Mouse (Mus musculus) ES-E14 (cell line): ENCODE measurements at regions not wholly inside any gene's neighbourhood (a gene's known extent, or its start where the extent isn't known, plus 50 kb on each side); places are given as distances from the start of the nearest gene placed in this dataset.

Source experiments
- DNase-seq: peaks from one replicate; pipeline ENCODE4 v3.0.0-alpha.2; 2013; ENCODE audit warnings: low read depth, low spot score
- H3K27ac ChIP-seq: 2 replicates; pipeline ENCODE4 v1.5.1; 2012; ENCODE audit warnings: low read depth, mild to moderate bottlenecking, low read length, moderate library complexity, mixed read lengths; ENCODE audit not compliant: poor library complexity, insufficient read depth, severe bottlenecking
- H3K36me3 ChIP-seq: 2 replicates; pipeline ENCODE4 v1.6.1; 2012; ENCODE audit warnings: mild to moderate bottlenecking, low read length, moderate library complexity, mixed read lengths; ENCODE audit not compliant: control insufficient read depth, poor library complexity, insufficient read depth, severe bottlenecking
- H3K4me1 ChIP-seq, 2 experiments: fragments of 150-350 bp in 1 of 2; sonication (generic) in 1 of 2; 2 replicates each; pipeline ENCODE4 v1.6.1; 2012; ENCODE audit warnings: low read length in 2 of 2, mild to moderate bottlenecking in 1 of 2, mixed read lengths in 1 of 2; ENCODE audit not compliant: control insufficient read depth in 2 of 2, insufficient read depth in 2 of 2, poor library complexity in 1 of 2
- H3K4me3 ChIP-seq, 2 experiments: fragments of 150-350 bp in 1 of 2; sonication (generic) in 1 of 2; 2 replicates each; pipeline ENCODE4 v1.5.1; 2012; ENCODE audit warnings: low read length in 2 of 2, low read depth in 1 of 2, mild to moderate bottlenecking in 1 of 2, mixed read lengths in 1 of 2; ENCODE audit not compliant: insufficient read depth in 1 of 2, poor library complexity in 1 of 2, severe bottlenecking in 1 of 2
- H3K9ac ChIP-seq: 2 replicates; pipeline ENCODE4 v1.6.1; 2012; ENCODE audit warnings: low read depth, mild to moderate bottlenecking, low read length, mixed read lengths; ENCODE audit not compliant: poor library complexity, insufficient read depth, severe bottlenecking
- H3K9me3 ChIP-seq: fragments of 150-350 bp; sonication (generic); 2 replicates; pipeline ENCODE4 v1.6.1; 2012; ENCODE audit warnings: low read depth, mild to moderate bottlenecking, low read length; ENCODE audit not compliant: control insufficient read depth, insufficient read depth
- CHD2 ChIP-seq: IDR thresholded peaks from 2 replicates; pipeline ENCODE4 v1.6.1; 2014; ENCODE audit warnings: mild to moderate bottlenecking, low read depth, low read length, inconsistent platforms
- HCFC1 ChIP-seq: IDR thresholded peaks from 2 replicates; pipeline ENCODE4 v1.6.1; 2012; ENCODE audit warnings: low read length, inconsistent platforms, borderline replicate concordance; ENCODE audit not compliant: insufficient read depth
- MAFK ChIP-seq: IDR thresholded peaks from 2 replicates; pipeline ENCODE4 v1.6.1; 2014; ENCODE audit warnings: mild to moderate bottlenecking, low read depth, low read length, inconsistent platforms; ENCODE audit not compliant: insufficient read depth
- ZC3H11A ChIP-seq: IDR thresholded peaks from 2 replicates; pipeline ENCODE4 v1.6.1; 2012; ENCODE audit warnings: low read depth, mild to moderate bottlenecking, inconsistent platforms, low read length, borderline replicate concordance
- ZNF384 ChIP-seq: IDR thresholded peaks from 2 replicates; pipeline ENCODE4 v1.6.1; 2012; ENCODE audit warnings: low read depth, low read length, inconsistent platforms
- in situ Hi-C, 2 experiments: fragments of 600-800 bp; cut with MboI; formaldehyde crosslinking; loops; one replicate each; pipeline ENCODE4 v1.15.1; 2025; ENCODE audit warnings: low sequenced_read_pairs in 2 of 2, inconsistent platforms in 1 of 2; ENCODE audit not compliant: unreplicated experiment in 2 of 2

DNA sequence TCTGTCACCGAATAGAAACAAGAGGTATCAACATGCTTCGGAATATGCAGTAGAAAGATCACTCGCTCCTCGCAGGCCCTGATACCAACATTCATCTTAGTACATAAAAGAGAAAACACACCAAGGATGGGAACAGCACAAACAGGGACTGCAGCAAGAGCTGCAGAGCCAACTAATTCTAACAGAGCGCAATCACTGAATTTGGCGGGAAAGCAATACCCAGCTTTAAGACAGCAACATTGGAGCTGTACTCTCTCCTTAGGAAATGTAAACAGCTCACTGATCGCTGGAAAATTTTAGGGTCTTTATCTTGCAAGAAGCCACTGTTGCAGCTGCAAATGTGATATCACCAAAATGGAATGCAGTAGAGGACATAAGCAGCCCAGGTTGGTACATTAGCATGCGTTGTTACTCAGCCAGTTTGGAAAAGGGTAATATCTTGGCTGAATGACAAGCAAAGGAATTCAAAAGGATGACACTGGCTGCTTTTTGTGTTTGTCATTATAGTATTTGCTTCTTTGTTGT, 469.3 kb downstream of the Hace1 start:
- in situ Hi-C loops = no loop called here
- Histone ChIP-seq H3K4me1 (no peaks in the 10 kb centered on the region), H3K36me3 (no peaks in the 10 kb centered on the region), H3K9me3 (no peaks in the 10 kb centered on the region), H3K27ac (no peak overlapping the region), H3K4me3 (no peak overlapping the region), H3K9ac (no peak overlapping the region)
- no peak for DNase-seq
- no peak for TF ChIP-seq MAFK
- no peak for TF ChIP-seq CHD2
- no peak for TF ChIP-seq ZC3H11A
- no peak for TF ChIP-seq HCFC1
- no peak for TF ChIP-seq ZNF384

- Histone ChIP-seq H3K27ac (no peak overlapping the region), H3K9ac (no peak overlapping the region), H3K9me3 (no peaks in the 10 kb centered on the region), H3K4me3 (no peak overlapping the region), H3K4me1 (no peaks in the 10 kb centered on the region), H3K36me3 (no peaks in the 10 kb centered on the region)
- in situ Hi-C loops = no loop called here
- no peak for DNase-seq
- TF ChIP-seq CHD2 (no peak), ZNF384 (no peak), ZC3H11A (no peak)
Observed at GRCm38 (mm10) chr10:46047591-46047990, 470.0 kb downstream of the Hace1 start.

DNA sequence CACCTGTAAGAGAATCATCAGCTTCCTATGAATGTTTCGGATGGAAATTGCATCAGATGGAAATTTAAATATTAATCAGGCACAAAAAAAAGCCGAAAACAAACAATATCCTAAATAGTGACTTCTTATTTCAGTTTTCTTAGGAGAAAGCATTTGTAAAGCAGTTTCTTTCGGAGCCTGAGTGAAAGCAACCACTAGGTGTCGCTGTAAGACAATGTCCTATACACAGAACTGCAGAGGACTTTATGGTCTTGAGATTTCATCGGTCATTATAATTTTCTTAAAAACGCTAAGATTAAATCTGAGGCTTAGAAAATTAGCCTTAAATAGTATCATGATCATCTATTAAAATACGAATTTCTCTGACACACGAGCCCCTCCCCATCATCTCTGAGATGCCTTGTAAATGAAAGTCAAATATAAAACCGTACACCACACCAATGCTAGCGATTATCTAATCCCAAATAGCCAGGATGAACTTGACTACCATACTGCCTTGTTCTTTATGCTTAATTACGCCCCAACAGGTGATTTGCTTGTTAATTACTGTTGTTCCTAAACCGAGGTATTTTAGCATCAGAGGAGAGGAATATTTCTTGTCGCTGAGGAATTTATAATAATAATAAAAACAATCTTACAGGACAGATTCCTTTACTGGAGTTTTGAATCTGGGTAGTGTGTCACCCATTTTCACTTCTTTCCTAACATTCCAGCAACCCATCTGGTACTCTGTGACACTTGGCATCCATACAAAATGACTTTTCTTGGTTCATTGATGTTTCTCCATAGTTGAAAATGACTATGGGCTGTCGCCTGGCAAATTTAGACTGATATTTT, 480.0 kb downstream of the Hace1 start:
- no peak overlapping the region for H3K4me3 ChIP-seq
- H3K9me3 ChIP-seq = no peaks in the 10 kb centered on the region
- H3K9ac ChIP-seq = no peak overlapping the region
- no peak overlapping the region for H3K27ac ChIP-seq
- H3K4me1 ChIP-seq = no peaks in the 10 kb centered on the region
- TF ChIP-seq HCFC1 (no peak), CHD2 (no peak), ZC3H11A (peak; percentile 52), MAFK (no peak)
- in situ Hi-C loops = no loop called here
- H3K36me3 ChIP-seq = no peaks in the 10 kb centered on the region
- peak; percentile 34 for DNase-seq

- in situ Hi-C loops = no loop called here
- TF ChIP-seq ZNF384 (no peak), ZC3H11A (no peak), HCFC1 (no peak), MAFK (no peak), CHD2 (no peak)
- H3K4me3 ChIP-seq = no peak overlapping the region
- no peak overlapping the region for H3K9ac ChIP-seq
- H3K4me1 ChIP-seq = no peaks in the 10 kb centered on the region
- no peaks in the 10 kb centered on the region for H3K36me3 ChIP-seq
- DNase-seq = no peak
- no peak overlapping the region for H3K27ac ChIP-seq
- no peaks in the 10 kb centered on the region for H3K9me3 ChIP-seq
Observed at GRCm38 (mm10) chr10:46058199-46058472, 480.5 kb downstream of the Hace1 start.

- Histone ChIP-seq H3K9me3 (no peaks in the 10 kb centered on the region), H3K27ac (no peak overlapping the region), H3K36me3 (no peaks in the 10 kb centered on the region), H3K4me1 (no peaks in the 10 kb centered on the region), H3K9ac (no peak overlapping the region), H3K4me3 (no peak overlapping the region)
- DNase-seq = no peak
- in situ Hi-C loops = no loop called here
- TF ChIP-seq ZNF384 = no peak
- TF ChIP-seq MAFK = no peak
- no peak for TF ChIP-seq HCFC1
- TF ChIP-seq CHD2 = no peak
- no peak for TF ChIP-seq ZC3H11A
Observed at GRCm38 (mm10) chr10:46059285-46059684, 481.7 kb downstream of the Hace1 start.
